Mouse (Mus musculus): Measurements from ENCODE around the gene Nbea. TPM values are rescaled to one million over a fixed set of nuclear protein-coding genes. Genes with fewer than 3 reads are reported as not detected.

Gene Nbea
- total and polyA plus RNA-seq, 3 experiments, result 0.04 to 0.27 TPM; not detected in 1

DNA sequence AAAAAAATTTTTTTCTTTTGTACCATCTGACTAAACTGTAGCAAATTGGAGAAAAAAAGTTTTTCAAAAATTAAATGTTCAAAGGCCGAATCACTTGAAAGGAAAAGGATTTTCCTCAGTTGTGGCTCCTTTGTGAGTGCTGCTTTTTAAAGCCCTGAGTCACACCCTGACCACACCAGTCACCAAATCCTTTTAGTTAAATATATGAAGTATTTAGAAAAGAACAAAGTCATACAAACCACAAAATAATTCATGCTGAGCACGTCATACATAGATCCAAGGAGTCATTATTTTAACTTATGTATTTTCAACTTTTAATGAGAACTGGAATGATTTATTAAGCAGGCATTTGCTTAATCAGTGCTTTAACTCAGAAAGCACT, 295.7 kb downstream of the Nbea start:
- TF ChIP-seq GATA1 (IDR thresholded peaks at IDR 0.05; ENCODE audit: low read depth, low read length), result no peak
- no peak for TF ChIP-seq POLR2A (IDR thresholded peaks at IDR 0.05; ENCODE audit: control insufficient read depth in 1 of 2, insufficient read depth in 1 of 2, low read depth in 1 of 2, low read length in 2 of 2, poor library complexity in 1 of 2)
- TF ChIP-seq CTCF (IDR thresholded peaks at IDR 0.05 in 2 of 3, conservative IDR thresholded peaks at IDR 0.05 in 1 of 3; ENCODE audit: control insufficient read depth in 1 of 3, insufficient read depth in 1 of 3, low read depth in 2 of 3, low read length in 3 of 3, poor library complexity in 1 of 3, severe bottlenecking in 1 of 3), result no peak
- TF ChIP-seq POLR2AphosphoS5 (IDR thresholded peaks at IDR 0.05; ENCODE audit: borderline replicate concordance, low read depth, low read length), result no peak
- no peak for TF ChIP-seq TCF12 (IDR thresholded peaks at IDR 0.05; ENCODE audit: low read depth, low read length)
- no peak for TF ChIP-seq ZMIZ1 (IDR thresholded peaks at IDR 0.05; ENCODE audit: low read depth, low read length)
- TF ChIP-seq BHLHE40 (IDR thresholded peaks at IDR 0.05; ENCODE audit: borderline replicate concordance, low read depth, low read length), result no peak
- TF ChIP-seq MEF2A (IDR thresholded peaks at IDR 0.05; ENCODE audit: extremely low read depth, insufficient replicate concordance, low read depth, low read length, poor library complexity, severe bottlenecking), result no peak
- no peak for TF ChIP-seq TBP (IDR thresholded peaks at IDR 0.05; ENCODE audit: low read depth, low read length)
- Histone ChIP-seq H3K27me3 (ENCODE audit: control insufficient read depth in 1 of 2, insufficient read depth in 2 of 2, low read length in 2 of 2) (no peaks in the 10 kb centered on the region; a peak in 1 of 4 replicates), H3K4me1 (ENCODE audit: control insufficient read depth in 1 of 2, insufficient read depth in 2 of 2, low read length in 2 of 2) (no peaks in the 10 kb centered on the region), H3K36me3 (ENCODE audit: control insufficient read depth in 1 of 2, insufficient read depth in 2 of 2, low read length in 2 of 2) (no peaks in the 10 kb centered on the region), H3K79me2 (ENCODE audit: control insufficient read depth, insufficient read depth, low read length, poor library complexity) (no peaks in the 10 kb centered on the region), H3K9me3 (replicated peaks; ENCODE audit: insufficient read depth, low read length) (no peaks in the 10 kb centered on the region), H3K27ac (ENCODE audit: control insufficient read depth, low read depth, low read length) (no peak overlapping the region), H3K4me3 (ENCODE audit: control insufficient read depth in 1 of 2, insufficient read depth in 1 of 2, low read depth in 2 of 2, low read length in 2 of 2) (no peak overlapping the region), H3K9ac (ENCODE audit: control insufficient read depth, low read depth, low read length, poor library complexity, severe bottlenecking) (no peak overlapping the region)
- no peak for DNase-seq (ENCODE audit: low read depth, low spot score)

DNA sequence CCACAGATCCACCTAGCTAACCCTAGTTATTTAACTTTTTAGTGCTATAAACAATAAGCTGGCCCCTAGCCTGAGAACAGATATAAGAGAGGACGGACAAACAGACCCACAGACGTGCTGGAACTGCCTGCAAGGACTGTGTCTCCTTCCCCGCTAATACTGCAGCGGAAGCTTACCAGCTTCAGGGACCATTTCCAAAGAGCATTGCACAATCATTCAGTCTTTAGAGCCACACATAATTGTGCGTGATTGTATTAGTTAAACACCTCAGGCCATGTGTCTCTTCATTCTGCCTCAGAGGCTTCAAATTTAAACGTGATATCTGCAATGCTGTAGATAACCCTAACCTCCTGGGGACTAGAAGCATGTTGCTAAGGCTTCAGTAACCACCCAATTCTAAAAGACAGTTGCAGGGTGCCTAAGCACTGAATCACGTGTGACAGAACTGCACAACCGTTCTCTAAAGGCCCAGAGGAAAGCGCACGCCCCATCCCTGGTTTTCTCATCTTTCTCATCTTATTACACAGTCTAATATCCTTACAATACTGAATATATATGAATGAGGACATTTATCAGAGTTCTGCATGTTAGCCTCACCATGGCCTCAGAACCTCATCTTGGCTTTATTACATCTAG, 296.2 kb downstream of the Nbea start:
- Histone ChIP-seq H3K9me3 (replicated peaks; ENCODE audit: insufficient read depth, low read length) (no peaks in the 10 kb centered on the region), H3K4me3 (ENCODE audit: control insufficient read depth in 1 of 2, insufficient read depth in 1 of 2, low read depth in 2 of 2, low read length in 2 of 2) (no peak overlapping the region), H3K27ac (ENCODE audit: control insufficient read depth, low read depth, low read length) (no peak overlapping the region), H3K36me3 (ENCODE audit: control insufficient read depth in 1 of 2, insufficient read depth in 2 of 2, low read length in 2 of 2) (no peaks in the 10 kb centered on the region), H3K79me2 (ENCODE audit: control insufficient read depth, insufficient read depth, low read length, poor library complexity) (no peaks in the 10 kb centered on the region), H3K4me1 (ENCODE audit: control insufficient read depth in 1 of 2, insufficient read depth in 2 of 2, low read length in 2 of 2) (no peaks in the 10 kb centered on the region), H3K9ac (ENCODE audit: control insufficient read depth, low read depth, low read length, poor library complexity, severe bottlenecking) (no peak overlapping the region), H3K27me3 (ENCODE audit: control insufficient read depth in 1 of 2, insufficient read depth in 2 of 2, low read length in 2 of 2) (no peaks in the 10 kb centered on the region; a peak in 1 of 4 replicates)
- no peak for DNase-seq (ENCODE audit: low read depth, low spot score)
- no peak for TF ChIP-seq ZNF384 (IDR thresholded peaks at IDR 0.05; ENCODE audit: low read depth, low read length)
- TF ChIP-seq BHLHE40 (IDR thresholded peaks at IDR 0.05; ENCODE audit: borderline replicate concordance, low read depth, low read length), result no peak
- TF ChIP-seq MXI1 (IDR thresholded peaks at IDR 0.05; ENCODE audit: low read depth, low read length), result no peak
- no peak for TF ChIP-seq EP300 (IDR thresholded peaks at IDR 0.05; ENCODE audit: low read depth in 1 of 2, low read length in 2 of 2)
- TF ChIP-seq TAL1 (IDR thresholded peaks at IDR 0.05; ENCODE audit: low read length), result no peak
- no peak for TF ChIP-seq POLR2A (IDR thresholded peaks at IDR 0.05; ENCODE audit: control insufficient read depth in 1 of 2, insufficient read depth in 1 of 2, low read depth in 1 of 2, low read length in 2 of 2, poor library complexity in 1 of 2)
- TF ChIP-seq MYC (IDR thresholded peaks at IDR 0.05; ENCODE audit: low read depth, low read length), result no peak
- TF ChIP-seq USF2 (IDR thresholded peaks at IDR 0.05; ENCODE audit: borderline replicate concordance in 1 of 2, insufficient read depth in 1 of 2, low read depth in 1 of 2, low read length in 2 of 2), result no peak
- no peak for TF ChIP-seq MAFK (IDR thresholded peaks at IDR 0.05; ENCODE audit: borderline replicate concordance, low read depth, low read length)
- no peak for TF ChIP-seq E2F4 (IDR thresholded peaks at IDR 0.05; ENCODE audit: borderline replicate concordance, low read depth, low read length)
- no peak for TF ChIP-seq NELFE (IDR thresholded peaks at IDR 0.05; ENCODE audit: low read depth, low read length)
- no peak for TF ChIP-seq POLR2AphosphoS5 (IDR thresholded peaks at IDR 0.05; ENCODE audit: borderline replicate concordance, low read depth, low read length)
- TF ChIP-seq MEF2A (IDR thresholded peaks at IDR 0.05; ENCODE audit: extremely low read depth, insufficient replicate concordance, low read depth, low read length, poor library complexity, severe bottlenecking), result no peak
- TF ChIP-seq KAT2A (conservative IDR thresholded peaks at IDR 0.05; ENCODE audit: low read depth, low read length), result no peak
- no peak for TF ChIP-seq SIN3A (IDR thresholded peaks at IDR 0.05; ENCODE audit: low read length)
- no peak for TF ChIP-seq ZKSCAN1 (IDR thresholded peaks at IDR 0.05; ENCODE audit: low read depth, low read length)
- no peak for TF ChIP-seq ZC3H11A (IDR thresholded peaks at IDR 0.05; ENCODE audit: low read depth, low read length)
- no peak for TF ChIP-seq GABPA (IDR thresholded peaks at IDR 0.05; ENCODE audit: low read depth, low read length)
- no peak for TF ChIP-seq GATA1 (IDR thresholded peaks at IDR 0.05; ENCODE audit: low read depth, low read length)
